Mouse (Mus musculus) left cerebral cortex, postnatal 4 days (tissue): ENCODE data around the gene Tmem259. TPM values are rescaled to one million over a fixed set of nuclear protein-coding genes. Genes with fewer than 3 reads are reported as not detected.

Experiments
- DNase-seq: peaks from one replicate; pipeline ENCODE4 v3.0.0-alpha.2; 2022
- intact Hi-C: fragments of 180-260 bp; cut with DNase I; formaldehyde crosslinking; loops from one replicate; pipeline ENCODE4 v1.15.1; 2025
- total RNA-seq, 2 experiments: library from RNA; stranded (reverse); gene quantifications; 2 replicates each; pipeline ENCODE4 v1.2.3; 2021

Tmem259 gene
- total RNA-seq, 2 experiments from 2014 or later = 117 to 127 TPM

- intact Hi-C loops = no loop called here
- no peak for DNase-seq
These were observed 32.8 kb upstream of the Tmem259 start for GRCm38 (mm10) chr10:80016931-80017330.

DNA sequence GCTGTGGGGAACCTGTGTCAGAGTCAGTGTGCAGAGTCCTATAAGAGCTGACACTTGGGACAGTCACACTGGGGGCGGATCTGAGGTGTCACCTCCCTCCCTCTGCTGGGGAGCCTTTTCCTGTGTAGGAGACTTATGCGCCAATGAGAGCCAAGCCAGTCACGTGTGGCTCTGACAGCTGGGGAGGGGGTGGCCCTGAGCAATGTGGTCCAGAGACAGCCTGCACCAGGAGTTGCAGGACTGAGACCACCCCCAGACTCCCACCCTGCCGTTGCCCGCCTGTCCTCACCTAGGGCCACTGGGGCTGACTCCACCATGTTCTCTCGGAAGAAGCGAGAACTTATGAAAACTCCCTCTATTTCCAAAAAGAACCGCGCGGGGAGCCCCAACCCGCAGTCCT, 32.4 kb upstream of the Tmem259 start, which contains the start of gene Arhgap45:
TSS of gene Arhgap45 (plus strand) at position 143 of the 400 bp plus-strand sequence.
- DNase-seq = no peak

DNA sequence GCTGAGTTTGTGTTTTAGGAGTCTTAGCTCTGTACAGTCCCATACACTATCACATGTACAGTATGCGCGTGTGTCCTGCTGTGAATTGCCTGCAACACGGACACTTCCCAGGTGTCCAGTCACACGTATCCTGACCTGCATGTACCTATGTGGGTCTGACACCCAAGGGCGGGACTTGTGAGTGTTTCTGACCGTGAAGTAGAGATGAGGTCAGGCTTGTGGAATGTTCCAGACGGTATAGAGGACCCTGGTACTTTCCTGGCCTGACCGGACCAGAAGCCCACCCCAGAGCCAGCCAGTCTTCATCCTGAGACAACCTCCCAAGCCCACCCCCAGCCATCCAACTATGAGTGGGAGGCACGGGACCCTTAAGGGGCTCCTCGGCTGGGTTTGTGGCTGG, 31.5 kb upstream of the Tmem259 start:
- intact Hi-C loops = no loop called here
- no peak for DNase-seq

More for the DNA sequence above, 32.4 kb upstream of the Tmem259 start, which contains the start of gene Arhgap45:
- intact Hi-C loops = no loop called here

DNA sequence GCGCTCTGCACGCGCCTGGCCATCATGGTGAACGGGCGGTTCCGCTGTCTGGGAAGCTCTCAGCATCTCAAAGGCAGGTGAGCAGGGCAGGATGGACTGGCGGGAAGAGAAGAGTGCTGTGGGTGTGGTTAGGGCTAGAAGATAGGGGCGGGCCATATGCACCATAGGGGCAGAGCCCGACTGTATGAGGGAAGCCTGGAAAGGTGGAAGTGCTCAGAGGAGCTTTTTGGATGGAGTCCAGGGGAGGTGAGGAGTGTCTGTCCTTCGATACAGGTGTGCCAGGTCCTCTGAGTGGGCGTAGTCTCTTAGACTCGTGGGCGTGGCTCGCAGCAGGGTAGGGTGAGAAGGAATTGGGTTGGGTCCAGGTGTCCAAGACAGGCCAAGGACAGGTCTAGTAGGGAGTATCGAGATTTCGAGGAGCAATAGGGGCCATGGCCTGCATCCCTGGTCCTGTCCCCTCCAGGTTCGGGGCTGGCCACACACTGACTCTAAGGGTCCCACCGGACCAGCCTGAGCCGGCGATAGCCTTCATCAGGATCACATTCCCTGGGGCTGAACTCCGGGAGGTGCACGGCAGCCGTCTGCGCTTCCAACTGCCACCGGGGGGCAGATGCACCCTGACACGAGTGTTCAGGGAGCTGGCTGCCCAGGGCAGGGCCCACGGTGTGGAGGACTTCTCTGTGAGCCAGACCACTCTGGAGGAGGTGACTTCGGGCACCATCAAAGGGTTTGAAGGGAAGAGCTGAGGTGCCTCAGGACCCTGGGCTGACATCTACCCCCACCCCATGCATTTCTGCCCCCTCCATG, 30.6 kb upstream of the Tmem259 start:
- intact Hi-C loops = no loop called here
- no peak for DNase-seq

DNA sequence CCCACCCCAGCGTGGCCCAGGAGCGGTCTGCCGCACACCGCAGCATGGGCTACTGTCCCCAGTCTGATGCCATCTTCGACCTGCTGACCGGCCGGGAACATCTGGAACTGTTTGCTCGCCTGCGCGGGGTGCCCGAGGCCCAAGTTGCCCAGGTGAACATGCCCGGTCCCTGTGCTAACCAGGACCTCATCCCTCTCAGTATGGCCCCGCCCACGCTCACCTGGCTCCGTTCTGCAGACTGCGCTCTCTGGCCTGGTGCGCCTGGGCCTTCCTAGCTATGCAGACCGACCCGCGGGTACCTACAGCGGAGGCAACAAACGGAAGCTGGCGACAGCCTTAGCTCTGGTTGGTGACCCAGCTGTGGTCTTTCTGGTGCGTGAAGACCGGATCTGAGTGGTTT, 29.5 kb upstream of the Tmem259 start:
- no peak for DNase-seq
- intact Hi-C loops = no loop called here

DNA sequence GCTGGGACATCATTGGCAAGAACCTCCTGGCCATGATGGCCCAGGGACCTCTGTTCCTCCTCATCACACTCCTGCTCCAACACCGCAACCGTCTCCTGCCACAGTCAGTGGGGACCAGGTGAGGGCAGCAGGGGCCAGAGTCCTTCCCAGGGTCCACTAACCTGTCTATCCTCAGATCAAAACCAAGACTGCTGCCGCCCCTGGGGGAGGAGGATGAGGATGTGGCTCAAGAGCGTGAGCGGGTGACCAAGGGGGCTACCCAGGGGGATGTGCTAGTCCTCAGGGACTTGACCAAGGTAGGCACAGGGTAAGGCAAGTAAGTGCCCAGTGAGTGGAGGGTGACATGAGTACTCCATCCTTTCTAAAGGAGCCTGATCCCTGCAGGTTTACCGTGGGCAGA, 27.6 kb upstream of the Tmem259 start:
- DNase-seq = no peak
- intact Hi-C loops = no loop called here

- intact Hi-C loops = no loop called here
These were observed 20.1 kb upstream of the Tmem259 start for GRCm38 (mm10) chr10:80004233-80004705.

DNA sequence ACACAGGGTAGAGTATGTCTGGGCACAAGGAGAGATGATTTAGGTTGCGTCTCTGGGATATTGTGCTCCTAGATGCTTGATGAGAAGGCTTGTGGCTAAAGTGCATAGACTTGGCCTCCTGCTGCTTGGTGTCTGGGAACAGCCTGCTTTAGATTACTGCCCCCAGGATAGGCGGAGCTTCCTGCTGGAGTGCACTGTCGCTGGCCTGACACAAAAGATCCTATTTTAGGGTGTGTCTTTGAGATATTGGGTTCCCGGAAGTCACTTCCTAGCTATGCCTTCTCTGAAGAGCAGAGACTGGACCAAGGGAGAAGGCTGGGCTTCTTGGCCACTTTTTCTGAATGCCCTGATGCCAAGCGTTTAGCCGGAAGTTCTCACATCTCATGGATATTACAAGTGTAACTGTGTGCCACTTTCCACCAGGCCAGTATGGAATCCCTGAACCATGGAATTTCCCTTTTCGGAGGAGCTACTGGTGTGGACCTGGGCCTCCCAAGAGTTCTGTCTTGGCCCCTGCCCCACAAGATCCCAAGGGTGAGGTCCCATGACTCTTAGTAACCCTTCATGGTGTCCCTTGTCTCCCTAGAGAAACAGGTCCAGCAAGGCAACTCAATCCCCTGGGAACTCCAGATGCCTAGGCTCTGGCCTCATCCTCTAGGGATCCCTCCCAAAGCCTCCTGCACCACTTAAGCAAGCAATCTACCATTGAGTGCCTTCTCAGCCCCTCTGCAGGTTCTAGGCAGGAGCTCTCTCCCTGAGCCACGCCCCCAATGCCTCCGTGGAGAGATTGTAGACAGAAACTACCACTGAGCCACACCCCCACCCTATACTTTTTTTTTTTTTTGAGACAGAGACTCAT, 19.5 kb upstream of the Tmem259 start:
- intact Hi-C loops = no loop called here
- DNase-seq = no peak

More at GRCm38 (mm10) chr10:80004233-80004705, 20.1 kb upstream of the Tmem259 start:
- no peak for DNase-seq

DNA sequence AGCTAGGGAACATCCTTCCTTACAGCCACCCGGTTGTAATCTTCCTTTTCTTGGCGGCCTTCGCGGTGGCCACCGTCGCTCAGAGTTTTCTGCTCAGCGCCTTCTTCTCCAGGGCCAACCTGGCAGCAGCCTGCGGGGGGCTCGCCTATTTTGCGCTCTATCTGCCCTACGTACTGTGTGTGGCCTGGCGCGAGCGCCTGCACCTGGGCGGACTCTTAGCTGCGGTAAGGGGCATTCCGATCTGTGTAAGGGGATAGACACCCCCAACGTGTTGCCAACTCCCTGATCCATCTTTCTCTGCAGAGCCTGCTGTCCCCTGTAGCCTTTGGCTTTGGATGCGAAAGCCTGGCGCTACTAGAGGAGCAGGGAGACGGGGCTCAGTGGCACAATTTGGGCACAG, 18.7 kb upstream of the Tmem259 start:
- intact Hi-C loops = no loop called here
- no peak for DNase-seq

DNA sequence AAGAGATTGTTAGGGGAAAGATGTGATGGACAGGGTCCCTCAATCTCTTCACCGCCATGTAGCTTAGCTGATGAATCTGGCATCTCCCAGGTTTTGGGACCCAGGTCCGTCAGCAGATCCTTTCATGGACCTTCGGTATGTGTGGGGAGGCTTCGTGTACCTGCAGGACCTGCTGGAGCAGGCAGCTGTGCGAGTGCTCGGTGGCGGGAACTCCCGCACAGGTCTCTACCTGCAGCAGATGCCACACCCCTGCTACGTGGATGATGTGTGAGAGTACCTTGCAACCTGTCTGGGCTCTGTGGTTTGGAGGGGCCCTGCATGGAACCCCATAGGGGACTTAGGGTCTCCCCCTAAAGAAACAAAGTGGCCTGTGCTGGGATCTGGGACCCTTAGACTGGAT, 17.8 kb upstream of the Tmem259 start:
- no peak for DNase-seq
- intact Hi-C loops = no loop called here

GRCm38 (mm10) chr10:79997819-79998218, 13.7 kb upstream of the Tmem259 start:
- intact Hi-C loops = no loop called here
- DNase-seq = peak; percentile 85

DNA sequence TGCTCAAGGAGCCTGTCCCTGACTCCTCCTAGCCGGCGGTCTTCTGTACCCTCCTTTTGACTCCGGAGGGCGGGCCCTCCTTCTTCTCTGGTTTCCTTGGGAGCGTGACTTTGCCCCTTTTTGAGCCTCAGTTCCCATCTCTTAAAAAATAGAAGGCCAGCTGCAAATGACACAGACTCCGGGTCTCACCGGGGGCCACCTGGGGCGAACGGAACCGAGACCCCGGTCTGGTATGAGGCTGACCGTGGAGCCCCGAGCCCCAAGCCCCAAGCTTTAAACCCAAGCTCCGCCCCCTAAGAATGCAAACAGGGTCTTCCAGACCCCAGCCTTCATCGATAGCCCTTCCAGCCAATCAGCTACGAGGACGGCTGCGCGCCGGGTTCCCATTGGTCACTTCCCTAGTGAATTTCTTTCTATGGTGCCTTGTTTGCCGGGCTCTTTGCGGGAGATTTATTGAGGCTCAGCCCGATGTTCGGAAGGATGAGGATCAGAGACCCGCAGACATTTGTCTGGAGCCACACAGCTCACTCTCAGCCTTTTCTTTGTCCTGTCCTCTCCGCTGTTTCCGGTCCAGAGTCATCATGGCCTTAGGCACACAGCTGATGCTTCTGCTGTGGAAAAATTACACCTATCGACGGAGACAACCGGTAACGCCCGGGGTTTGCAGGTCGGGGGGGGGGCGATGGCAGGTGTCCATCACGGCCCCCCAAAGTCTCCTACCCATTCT, 13.1 kb upstream of the Tmem259 start:
- intact Hi-C loops = no loop called here
- DNase-seq = peak; percentile 84

DNA sequence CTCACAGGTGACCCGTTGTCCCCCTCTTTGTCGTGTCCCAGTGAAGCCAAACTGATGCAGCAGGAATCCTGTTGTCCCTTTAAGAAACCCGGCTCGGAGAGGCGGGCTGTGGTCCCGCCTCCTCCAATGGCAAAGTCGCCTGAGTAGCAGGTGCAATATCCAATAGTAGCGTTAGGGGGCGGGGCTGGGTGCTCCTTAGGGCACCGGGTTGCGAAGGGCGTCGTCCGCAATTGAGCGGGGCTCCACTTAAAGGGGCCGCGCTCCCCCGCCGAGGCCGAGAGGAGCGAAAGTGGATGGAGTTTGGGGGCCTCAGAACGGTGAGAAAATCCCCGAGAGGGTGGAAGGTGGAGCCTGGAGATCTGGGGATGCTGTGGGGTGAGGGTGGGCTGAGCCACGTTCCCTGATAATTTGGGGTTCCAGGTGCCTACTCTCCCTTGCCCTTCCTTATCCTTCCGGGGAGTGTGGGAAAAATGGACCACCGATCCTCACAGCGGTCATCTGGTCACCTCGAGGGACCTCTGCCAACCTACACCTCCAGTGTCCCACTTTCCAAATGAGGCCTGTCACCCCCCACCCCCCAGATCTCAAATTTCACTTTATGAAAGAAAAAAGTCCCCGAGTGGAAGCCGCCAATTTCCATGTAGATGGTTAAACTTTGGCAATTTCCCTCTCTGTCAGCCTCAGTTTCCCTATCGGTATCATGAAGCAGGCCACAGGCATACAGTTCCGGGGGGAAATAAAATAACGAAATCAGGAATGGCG, 12.3 kb upstream of the Tmem259 start, which contains the start of gene Abca7:
TSS of gene Abca7 (plus strand) at position 223 of the 762 bp plus-strand sequence.
- intact Hi-C loops = no loop called here
- peak; percentile 99 for DNase-seq

- intact Hi-C loops = no loop called here
- DNase-seq = no peak
These were observed 11.5 kb upstream of the Tmem259 start for GRCm38 (mm10) chr10:79995636-79996035.

DNA sequence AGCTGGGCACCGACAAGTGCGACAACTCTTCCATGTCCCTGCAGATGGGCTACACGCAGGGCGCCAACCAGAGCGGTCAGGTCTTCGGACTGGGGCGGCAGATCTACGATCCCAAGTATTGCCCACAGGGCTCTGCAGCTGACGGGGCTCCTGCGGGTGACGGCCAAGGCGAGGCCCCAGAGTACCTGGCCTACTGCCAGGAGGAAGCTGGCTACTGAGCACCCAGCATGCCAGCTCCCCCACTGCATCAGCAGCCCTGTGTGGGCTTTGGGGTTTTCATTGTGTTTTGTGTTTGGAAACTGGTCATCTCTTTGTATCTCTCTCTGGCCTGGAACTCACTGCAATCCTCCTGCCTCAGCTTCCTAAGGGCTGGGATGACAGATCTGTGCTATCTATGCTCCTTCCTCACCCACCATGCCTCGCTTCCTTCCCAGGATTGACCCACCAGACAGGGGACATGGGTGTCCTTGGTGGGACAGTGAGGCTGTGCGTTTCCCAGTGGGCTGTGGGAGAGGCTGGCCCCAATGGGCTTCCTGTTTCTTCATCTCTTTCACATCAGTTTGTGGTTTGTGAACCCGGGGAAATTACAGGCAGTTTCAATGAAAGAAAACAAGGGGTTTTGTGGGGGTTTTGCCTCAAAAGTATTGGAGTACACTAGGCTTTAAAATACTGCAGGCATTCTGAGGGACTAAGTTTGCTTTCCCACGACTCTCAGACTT, 10.4 kb upstream of the Tmem259 start:
- DNase-seq = peak; percentile 46
- intact Hi-C loops = loop anchor here (5.0 kb wide), 1 partner anchor 43 kb away; the partner anchor contains the start of gene Polr2e

GRCm38 (mm10) chr10:79991548-79991947, 7.4 kb upstream of the Tmem259 start:
- intact Hi-C loops = loop anchor here (5.0 kb wide), 1 partner anchor 46 kb away; the partner anchor contains the start of gene Polr2e
- DNase-seq = no peak

DNA sequence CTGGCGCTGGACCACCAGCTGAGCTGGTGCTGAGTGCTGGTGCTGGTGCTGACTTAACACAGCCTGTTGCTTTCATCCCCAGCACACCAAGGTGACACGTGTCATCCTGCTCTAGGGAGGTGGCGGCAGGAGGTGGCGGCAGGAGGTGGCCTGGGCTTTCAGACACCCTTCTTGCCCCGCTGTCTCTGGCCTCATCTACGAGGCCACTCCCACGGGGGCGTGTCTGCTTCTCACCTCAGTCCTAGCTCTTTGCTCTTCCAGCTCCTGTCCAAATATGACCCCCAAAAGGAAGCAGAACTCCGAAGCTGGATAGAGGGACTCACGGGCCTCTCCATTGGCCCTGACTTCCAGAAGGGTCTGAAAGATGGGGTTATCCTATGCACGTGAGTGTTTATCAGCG, 7.0 kb upstream of the Tmem259 start:
- no peak for DNase-seq
- intact Hi-C loops = loop anchor here (5.0 kb wide), 1 partner anchor 46 kb away; the partner anchor contains the start of gene Polr2e

DNA sequence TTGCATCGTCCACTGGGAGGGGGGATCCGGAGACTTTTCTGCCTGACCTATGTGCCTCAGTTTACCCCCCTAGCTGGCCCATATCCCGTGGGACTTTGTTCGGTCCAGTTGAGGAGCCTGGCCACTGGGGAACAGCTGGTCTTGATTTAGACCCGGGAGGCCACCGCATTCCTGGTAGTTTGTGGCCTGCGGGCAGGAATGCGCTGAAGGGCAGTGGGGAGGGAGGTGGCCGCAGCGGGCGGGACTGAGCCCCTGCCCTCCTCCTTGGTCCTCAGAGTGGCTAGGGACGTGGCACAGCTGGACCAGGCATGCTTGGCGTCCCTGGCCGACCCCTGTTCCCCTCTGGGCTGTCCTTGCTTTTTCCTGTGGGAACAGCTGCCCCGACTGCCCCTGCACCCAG, 5.7 kb upstream of the Tmem259 start:
- intact Hi-C loops = loop anchor here (5.0 to 10.0 kb wide), 2 partner anchors 47 to 125 kb away; partner anchors contain the start of genes Polr2e and Stk11
- DNase-seq = no peak

DNA sequence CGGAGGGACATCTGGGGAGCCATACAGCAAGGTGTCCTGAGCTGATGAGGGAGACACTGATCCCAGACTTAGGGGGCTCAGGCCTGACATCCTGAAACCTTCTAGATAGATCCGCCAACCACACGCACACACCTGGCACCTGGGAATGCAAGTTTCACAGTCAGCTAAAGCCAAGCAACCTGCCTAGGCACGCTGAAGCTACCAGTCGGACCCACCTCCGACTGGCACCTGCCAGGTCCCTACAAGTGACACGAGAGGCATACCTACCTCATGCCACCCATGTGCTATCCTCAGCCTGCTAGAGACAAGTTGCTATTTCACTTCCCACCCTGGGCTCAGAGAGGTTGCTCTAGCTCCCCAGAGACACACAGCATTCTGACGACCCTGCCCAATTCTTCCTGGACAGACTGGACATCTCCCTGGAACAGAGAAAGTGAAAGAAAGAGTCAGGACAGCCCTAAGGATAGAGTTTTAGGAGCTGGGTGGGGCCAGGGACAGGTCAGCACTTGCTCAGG, 5.2 kb upstream of the Tmem259 start:
- intact Hi-C loops = loop anchor here (10.0 kb wide), 1 partner anchor 125 kb away; the partner anchor contains the start of gene Stk11
- no peak for DNase-seq
